Mouse (Mus musculus) spleen, embryonic (tissue): ENCODE results near the gene Cap1.

Source experiments
- CTCF ChIA-PET: fragments of 350-600 bp; sonication (Branson Sonifier 250); formaldehyde crosslinking; loops from one replicate; lab custom pipeline; 2022; lab: Charles Lee

Cap1 gene

GRCm38 (mm10) chr4:122890881-122891481 lies 5.1 kb upstream of the Cap1 start:
- CTCF ChIA-PET: interaction anchor here (0.6 kb wide), 1 partner anchor 125 kb away, joined by 3 read pairs; no protein-coding TSS in a partner anchor

- CTCF ChIA-PET: no interaction called here
Observed at GRCm38 (mm10) chr4:122887336-122887735, 1.5 kb upstream of the Cap1 start.

- CTCF ChIA-PET: interaction anchor here (0.6 kb wide), 1 partner anchor 248 kb away, joined by 3 read pairs; no protein-coding TSS in a partner anchor
Observed at GRCm38 (mm10) chr4:122886579-122887254, 861 bp upstream of the Cap1 start.

DNA sequence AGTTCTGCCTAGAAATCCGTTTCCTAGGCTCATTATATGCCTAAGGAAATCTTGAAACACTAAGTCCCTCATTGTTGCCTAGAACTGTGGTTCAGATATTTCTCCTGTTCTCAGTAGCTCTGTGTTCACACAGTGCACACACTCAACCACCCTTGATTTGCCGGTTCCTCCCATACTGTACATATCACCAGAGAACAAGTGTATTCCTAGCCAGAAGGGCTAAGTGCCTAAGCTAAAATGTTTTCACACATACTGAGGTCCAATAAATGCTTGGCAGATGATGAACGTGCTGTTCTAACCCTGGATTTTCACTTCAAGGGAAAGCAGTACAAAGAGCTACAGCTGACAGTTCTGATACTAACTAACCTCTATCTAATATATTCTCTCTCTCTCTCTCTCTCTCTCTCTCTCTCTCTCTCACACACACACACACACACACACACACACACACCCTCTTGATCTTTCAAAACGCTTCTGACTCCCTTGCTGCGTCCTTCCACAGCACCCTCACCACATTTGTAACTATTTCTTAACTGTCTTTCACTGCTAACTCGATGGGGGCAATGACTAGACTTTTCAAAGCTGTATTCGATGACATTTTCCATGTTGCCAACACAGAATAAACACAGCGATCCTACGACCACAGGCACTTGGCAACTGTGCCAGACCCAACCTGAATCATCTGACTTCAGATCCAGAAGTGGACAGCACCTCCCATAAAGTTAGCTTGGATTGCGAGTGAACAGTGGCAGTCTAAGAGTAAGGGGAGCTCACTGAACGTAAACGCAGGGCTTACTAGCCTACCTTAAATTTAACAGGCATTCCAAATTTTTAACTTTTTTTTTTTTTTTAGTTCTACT lies 1.1 kb downstream of the Cap1 start:
- CTCF ChIA-PET: interaction anchor here (0.6 to 1.3 kb wide), 3 partner anchors 9 to 48 kb away, joined by 3 to 4 read pairs (median 3); no protein-coding TSS in a partner anchor

DNA sequence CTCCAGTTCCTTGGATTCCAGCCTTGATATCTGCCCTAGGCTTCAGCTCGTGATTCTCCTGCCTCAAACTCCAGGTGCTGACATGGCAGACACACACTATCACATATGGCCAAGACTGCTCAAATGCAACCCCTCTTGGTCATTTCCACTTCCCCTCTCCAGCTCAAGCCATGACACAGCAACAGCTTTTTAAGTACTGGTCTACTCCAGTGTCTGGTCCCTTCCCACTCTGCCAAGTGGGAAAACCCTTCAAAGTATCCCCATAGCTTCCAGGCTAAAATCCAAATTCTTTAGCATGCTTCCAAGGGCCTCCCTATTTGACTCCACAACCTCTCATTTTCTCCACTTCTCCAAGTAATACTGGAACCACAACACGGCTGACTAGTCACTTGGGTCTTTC lies 1.8 kb downstream of the Cap1 start:
- CTCF ChIA-PET: interaction anchor here (1.3 kb wide), 1 partner anchor 8 kb away, joined by 4 read pairs; no protein-coding TSS in a partner anchor

- CTCF ChIA-PET: no interaction called here
Observed at GRCm38 (mm10) chr4:122883294-122883693, 2.6 kb downstream of the Cap1 start.

- CTCF ChIA-PET: no interaction called here
Observed at GRCm38 (mm10) chr4:122882544-122882943, 3.3 kb downstream of the Cap1 start.

GRCm38 (mm10) chr4:122878333-122879070 lies 7.4 kb downstream of the Cap1 start:
- CTCF ChIA-PET: no interaction called here

- CTCF ChIA-PET: no interaction called here
Observed at GRCm38 (mm10) chr4:122873512-122873911, 12.3 kb downstream of the Cap1 start.

GRCm38 (mm10) chr4:122873003-122873402 lies 12.9 kb downstream of the Cap1 start:
- CTCF ChIA-PET: no interaction called here

DNA sequence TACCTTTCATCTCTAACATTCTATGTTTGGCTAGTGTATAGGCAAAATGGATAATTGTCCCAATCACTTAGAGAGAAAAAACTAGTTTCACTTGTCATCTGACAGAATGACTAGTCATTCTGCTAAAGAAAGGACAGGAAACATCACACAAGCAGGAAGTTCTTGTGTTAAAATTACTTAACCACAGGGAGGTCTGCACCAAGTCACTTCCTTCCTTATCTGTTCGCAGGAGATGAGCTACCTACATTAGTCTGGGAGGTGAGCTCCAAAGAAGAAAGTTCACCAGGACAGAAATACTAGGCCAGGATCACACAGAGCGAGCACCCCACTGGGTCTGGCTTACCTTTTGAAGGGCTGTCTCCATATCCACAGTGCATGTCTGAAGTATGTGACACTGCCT lies 13.9 kb downstream of the Cap1 start:
- CTCF ChIA-PET: no interaction called here

DNA sequence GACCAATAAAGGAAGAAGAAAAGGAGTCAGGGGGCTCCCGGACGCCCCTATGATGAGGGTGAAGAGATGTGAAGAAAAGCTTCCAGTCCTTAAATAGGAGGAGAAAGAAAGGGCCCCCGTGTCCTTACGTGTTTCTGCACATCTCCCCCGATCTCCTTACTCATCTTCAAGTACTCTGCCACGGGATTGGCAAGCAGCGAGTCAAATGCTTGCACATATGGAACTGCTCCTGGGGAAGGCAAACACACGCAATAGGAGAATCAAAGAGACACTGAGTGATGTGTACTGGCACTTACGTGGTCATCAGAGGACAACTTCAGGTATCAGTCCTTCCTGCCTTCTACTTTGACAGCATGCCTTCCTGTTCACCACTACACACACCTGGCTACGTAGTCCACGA lies 14.6 kb downstream of the Cap1 start:
- CTCF ChIA-PET: interaction anchor here (0.7 kb wide), 1 partner anchor 106 kb away, joined by 3 read pairs; no protein-coding TSS in a partner anchor

- CTCF ChIA-PET: interaction anchor here (0.7 kb wide), 1 partner anchor 107 kb away, joined by 3 read pairs; no protein-coding TSS in a partner anchor
Observed at GRCm38 (mm10) chr4:122870741-122871140, 15.1 kb downstream of the Cap1 start.

GRCm38 (mm10) chr4:122870027-122870426 lies 15.8 kb downstream of the Cap1 start:
- CTCF ChIA-PET: interaction anchor here (0.6 kb wide), 1 partner anchor 21 kb away, joined by 3 read pairs; no protein-coding TSS in a partner anchor

- CTCF ChIA-PET: no interaction called here
Observed at GRCm38 (mm10) chr4:122868041-122868440, 17.8 kb downstream of the Cap1 start.

- CTCF ChIA-PET: interaction anchor here (0.6 to 0.8 kb wide), 2 partner anchors 20 to 101 kb away, joined by 4 to 5 read pairs; no protein-coding TSS in a partner anchor
Observed at GRCm38 (mm10) chr4:122861836-122862235, 24.0 kb downstream of the Cap1 start.

DNA sequence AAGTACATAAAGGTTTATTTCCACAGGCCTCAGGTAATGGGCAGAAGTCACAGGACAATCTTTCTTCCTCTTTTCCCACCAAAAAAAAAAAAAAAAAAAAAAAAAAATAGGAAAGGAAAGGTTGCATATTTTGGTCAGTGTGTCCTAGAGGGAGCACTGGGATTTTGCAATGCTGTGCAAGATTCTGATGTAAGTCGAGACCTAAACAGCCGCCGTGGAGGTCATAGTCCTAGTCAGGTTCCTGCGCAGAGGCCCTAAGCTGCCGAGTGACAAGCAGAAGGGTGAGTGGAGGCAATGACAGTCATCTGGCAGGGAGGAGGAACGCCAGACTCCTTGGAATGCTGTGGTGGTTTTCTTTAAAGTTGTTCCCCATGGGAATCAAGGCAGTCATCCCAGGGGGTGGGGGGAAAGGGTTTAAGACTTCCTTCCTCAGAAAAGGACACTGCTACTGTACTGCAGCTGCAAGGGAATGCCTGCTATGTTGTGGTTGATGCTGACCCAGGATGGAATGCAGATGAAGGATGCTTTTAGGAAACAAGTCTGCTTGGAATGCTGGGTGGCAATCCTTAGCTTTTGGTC lies 26.7 kb downstream of the Cap1 start:
- CTCF ChIA-PET: no interaction called here

DNA sequence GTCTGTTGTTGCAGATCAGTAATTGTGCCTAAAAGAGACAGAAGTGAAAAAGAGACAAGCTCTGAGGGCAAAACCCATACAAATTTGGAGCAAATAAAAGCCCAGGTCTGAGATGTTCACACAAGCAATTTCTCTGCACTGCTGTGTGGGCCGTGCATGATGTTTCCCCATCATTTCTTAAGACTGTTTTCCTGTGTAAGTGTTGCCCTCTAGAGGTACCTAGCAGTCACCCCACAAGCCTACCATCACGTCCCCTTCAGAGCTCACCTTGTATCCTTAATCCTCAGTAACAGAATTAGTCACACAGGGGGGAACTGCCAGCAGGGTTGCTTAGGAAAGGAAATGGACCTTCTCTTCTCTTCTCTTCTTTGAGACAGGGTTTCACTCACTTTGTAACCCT lies 27.9 kb downstream of the Cap1 start:
- CTCF ChIA-PET: no interaction called here

- CTCF ChIA-PET: interaction anchor here (0.6 to 1.7 kb wide), 3 partner anchors 9 to 30 kb away, joined by 3 read pairs; no protein-coding TSS in a partner anchor
Observed at GRCm38 (mm10) chr4:122854770-122855169, 31.1 kb downstream of the Cap1 start.

DNA sequence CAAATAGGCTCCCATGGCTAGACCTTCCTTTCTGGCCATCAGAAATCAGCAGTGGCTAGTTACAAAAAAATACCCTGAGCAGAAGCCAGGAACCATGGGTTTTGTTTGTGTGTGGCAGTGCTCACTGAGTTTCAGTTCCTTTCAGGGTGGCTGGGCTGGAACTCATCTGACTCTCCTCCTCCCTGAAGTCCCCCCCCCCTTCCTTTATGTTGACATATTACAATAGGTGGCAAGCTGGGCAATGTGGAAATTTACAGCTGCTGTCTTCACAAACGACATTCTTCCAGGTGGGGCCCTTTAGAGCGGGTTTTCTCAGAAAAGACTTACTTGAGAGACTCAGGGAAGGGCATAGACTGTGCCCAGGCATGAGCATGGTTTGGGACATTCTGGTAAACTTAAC lies 32.2 kb downstream of the Cap1 start:
- CTCF ChIA-PET: interaction anchor here (0.6 to 1.7 kb wide), 3 partner anchors 11 to 492 kb away, joined by 3 to 7 read pairs (median 3); partner anchors contain the start of gene Cap1
